Mouse (Mus musculus): Measurements from ENCODE around the gene Slc38a1. TPM values are rescaled to one million over a fixed set of nuclear protein-coding genes. Genes with fewer than 3 reads are reported as not detected.

Slc38a1 gene
- total and polyA plus RNA-seq, 3 experiments = 22.5 to 79.0 (median 39.4) TPM

- Histone ChIP-seq H3K4me2 (ENCODE audit: insufficient read depth, low read depth, poor library complexity, severe bottlenecking) (no peak overlapping the region), H3K4me1 (ENCODE audit: control insufficient read depth in 1 of 2, insufficient read depth in 2 of 2) (peaks cover 0 to 14% of the 10 kb centered on the region in 2 experiments; a peak in 2 of 4 replicates), H3K36me3 (replicated peaks in 1 of 2; ENCODE audit: control insufficient read depth in 1 of 2, insufficient read depth in 1 of 2, low read length in 1 of 2) (peaks cover 69 to 74% of the 10 kb centered on the region in 2 experiments), H3K9me3 (replicated peaks; ENCODE audit: low read length) (peaks cover 12% of the 10 kb centered on the region), H3K27ac (ENCODE audit: insufficient read depth, low read depth) (no peak overlapping the region), H3K9ac (ENCODE audit: insufficient read depth, low read depth) (no peak overlapping the region), H3K27me3 (replicated peaks) (no peaks in the 10 kb centered on the region), H3K79me2 (replicated peaks; ENCODE audit: control insufficient read depth, extremely low read depth, insufficient read depth, poor library complexity, severe bottlenecking) (no peaks in the 10 kb centered on the region), H3K4me3 (replicated peaks in 1 of 3; ENCODE audit: low read depth in 2 of 3, low read length in 2 of 3, poor library complexity in 1 of 3) (no peak overlapping the region)
- no peak for TF ChIP-seq E2F4 (IDR thresholded peaks at IDR 0.05; ENCODE audit: insufficient replicate concordance, low read depth, low read length)
- TF ChIP-seq ZNF384 (IDR thresholded peaks at IDR 0.05; ENCODE audit: low read depth, low read length) = 0 out of 2 replicates have a peak, but pooled peaks have one; percentile 28
- no peak for TF ChIP-seq MXI1 (IDR thresholded peaks at IDR 0.05; ENCODE audit: low read depth, low read length)
- peak; percentile 21 for DNase-seq (ENCODE audit: extremely low read depth)
- in situ Hi-C loops (cut with MboI; ENCODE audit: low pct_ligation_motif_present, low pct_unique_long_range_greater_than_20kb, low sequenced_read_pairs) (no loop called here), dilution Hi-C loops (cut with MboI; ENCODE audit: extremely low pct_ligation_motif_present, extremely low pct_unique_long_range_greater_than_20kb, low sequenced_read_pairs) (no loop called here)
Observed at GRCm38 (mm10) chr15:96583371-96584008, 59.2 kb downstream of the Slc38a1 start.

DNA sequence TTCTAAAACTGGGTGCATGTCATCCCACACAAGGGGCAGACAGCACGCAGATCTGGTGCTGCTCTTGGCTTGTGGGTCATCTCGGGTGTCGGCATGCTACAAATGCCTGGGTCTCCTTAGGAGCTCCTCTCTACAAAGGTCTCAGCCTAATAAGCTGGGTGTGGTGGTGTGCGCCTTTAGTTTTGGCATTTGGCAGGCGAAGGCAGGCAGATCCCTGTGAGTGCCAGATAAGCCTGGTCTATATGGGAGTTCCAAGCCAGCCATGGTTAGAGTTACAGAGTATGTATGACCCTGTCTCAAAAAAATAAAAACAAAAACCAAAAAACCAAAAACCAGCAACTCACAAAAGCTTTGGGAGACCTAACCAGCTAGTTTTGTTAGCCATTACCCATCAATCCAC lies 65.7 kb downstream of the Slc38a1 start:
- TF ChIP-seq CHD2 (IDR thresholded peaks at IDR 0.05; ENCODE audit: low read length) = no peak
- TF ChIP-seq ZNF384 (IDR thresholded peaks at IDR 0.05; ENCODE audit: low read depth, low read length) = no peak
- no peak for TF ChIP-seq POLR2AphosphoS2 (IDR thresholded peaks at IDR 0.05; ENCODE audit: low read depth, low read length)
- no peak for TF ChIP-seq TBP (conservative IDR thresholded peaks at IDR 0.05; ENCODE audit: low read depth, low read length)
- TF ChIP-seq BHLHE40 (IDR thresholded peaks at IDR 0.05; ENCODE audit: low read depth, low read length) = no peak
- TF ChIP-seq UBTF (IDR thresholded peaks at IDR 0.05; ENCODE audit: low read depth, low read length) = no peak
- TF ChIP-seq IRF4 (IDR thresholded peaks at IDR 0.05; ENCODE audit: low read depth, low read length) = no peak
- no peak for TF ChIP-seq EP300 (IDR thresholded peaks at IDR 0.05; ENCODE audit: low read length)
- no peak for TF ChIP-seq PAX5 (IDR thresholded peaks at IDR 0.05; ENCODE audit: low read length)
- TF ChIP-seq ETS1 (conservative IDR thresholded peaks at IDR 0.05; ENCODE audit: low read depth, low read length) = no peak
- TF ChIP-seq MEF2A (IDR thresholded peaks at IDR 0.05; ENCODE audit: borderline replicate concordance, low read depth, low read length) = no peak
- no peak for TF ChIP-seq NRF1 (IDR thresholded peaks at IDR 0.05; ENCODE audit: low read depth, low read length)
- no peak for TF ChIP-seq JUN (IDR thresholded peaks at IDR 0.05; ENCODE audit: insufficient read depth, low read depth, low read length)
- no peak for TF ChIP-seq MAFK (IDR thresholded peaks at IDR 0.05; ENCODE audit: insufficient replicate concordance, low read length)
- Histone ChIP-seq H3K4me2 (ENCODE audit: insufficient read depth, low read depth, poor library complexity, severe bottlenecking) (no peak overlapping the region), H3K4me1 (ENCODE audit: control insufficient read depth in 1 of 2, insufficient read depth in 2 of 2) (no peaks in the 10 kb centered on the region), H3K4me3 (replicated peaks in 1 of 3; ENCODE audit: low read depth in 2 of 3, low read length in 2 of 3, poor library complexity in 1 of 3) (no peak overlapping the region), H3K27me3 (replicated peaks) (no peaks in the 10 kb centered on the region), H3K36me3 (replicated peaks in 1 of 2; ENCODE audit: control insufficient read depth in 1 of 2, insufficient read depth in 1 of 2, low read length in 1 of 2) (peaks cover 52 to 73% of the 10 kb centered on the region in 2 experiments), H3K27ac (ENCODE audit: insufficient read depth, low read depth) (no peak overlapping the region), H3K79me2 (replicated peaks; ENCODE audit: control insufficient read depth, extremely low read depth, insufficient read depth, poor library complexity, severe bottlenecking) (no peaks in the 10 kb centered on the region), H3K9me3 (replicated peaks; ENCODE audit: low read length) (no peaks in the 10 kb centered on the region), H3K9ac (ENCODE audit: insufficient read depth, low read depth) (no peak overlapping the region)
- dilution Hi-C loops (cut with MboI; ENCODE audit: extremely low pct_ligation_motif_present, extremely low pct_unique_long_range_greater_than_20kb, low sequenced_read_pairs) = no loop called here
- in situ Hi-C loops (cut with MboI; ENCODE audit: low pct_ligation_motif_present, low pct_unique_long_range_greater_than_20kb, low sequenced_read_pairs) = no loop called here
- no peak for DNase-seq (ENCODE audit: extremely low read depth)

All from CH12.LX (cell line).